Comparison of ENCODE assay signal across 8 mouse cellular contexts in genomic region chr2:93045818-93046508, GRCm38 (mm10). TPM values are rescaled to one million over a fixed set of nuclear protein-coding genes. Genes with fewer than 3 reads are reported as not detected.
DNase-seq lines count a peak whose midpoint lies in the region; ATAC-seq and TF ChIP-seq lines count a peak whose summit lies in the region.

Gene Prdm11, minus strand, starts transcription at chr2:93046167.

- H3K4me1 ChIP-seq in cerebellum, adult 2 months (ENCODE audit: control insufficient read depth, insufficient read depth, low read length) = peaks cover 8% of the 10 kb centered on the region
- peaks cover 55% of the 10 kb centered on the region for H3K4me1 ChIP-seq in hindbrain, embryonic 10.5 days (replicated peaks)
- H3K4me1 ChIP-seq in midbrain, embryonic 10.5 days = peaks cover 51% of the 10 kb centered on the region

- ATAC-seq in common myeloid progenitor, adult 5-6 weeks (replicated peaks; ENCODE audit: low read depth, poor library complexity, severe bottlenecking) = peak; percentile 15; the same call in 1 of the 2 replicates

- no peak for DNase-seq in cerebellum, adult 2 months
- DNase-seq in cerebellum, adult 9-11 months = no peak
- peak; percentile 66 for DNase-seq in hindbrain, embryonic 10.5 days (ENCODE audit: low spot score)
- DNase-seq in left cerebral cortex, postnatal 14 days (ENCODE audit: low spot score in 2 of 2) = peak in 1 of 2 experiments; percentile 26
- peak; percentile 73 for DNase-seq in midbrain, embryonic 10.5 days (ENCODE audit: low spot score)
- DNase-seq in thymus, postnatal 25 days = peak; percentile 64

- intact Hi-C loops in left cerebral cortex, postnatal 14 days (cut with DNase I) = loop anchor here (5.0 kb wide), 1 partner anchor 139 kb away; no protein-coding TSS in a partner anchor

- H3K36me3 ChIP-seq in C2C12 (ENCODE audit: control insufficient read depth, insufficient read depth) = no peaks in the 10 kb centered on the region
- H3K36me3 ChIP-seq in hindbrain, embryonic 10.5 days = no peaks in the 10 kb centered on the region
- no peaks in the 10 kb centered on the region for H3K36me3 ChIP-seq in midbrain, embryonic 10.5 days

- H3K27me3 ChIP-seq in cerebellum, adult 2 months (ENCODE audit: control insufficient read depth, insufficient read depth, low read length) = no peaks in the 10 kb centered on the region
- H3K27me3 ChIP-seq in C2C12 (ENCODE audit: control insufficient read depth, insufficient read depth, insufficient read length) = no peaks in the 10 kb centered on the region
- H3K27me3 ChIP-seq in hindbrain, embryonic 10.5 days (ENCODE audit: insufficient read depth, poor library complexity, severe bottlenecking) = peaks cover 14% of the 10 kb centered on the region
- H3K27me3 ChIP-seq in midbrain, embryonic 10.5 days (ENCODE audit: low read depth, poor library complexity, severe bottlenecking) = peaks cover 29% of the 10 kb centered on the region

- H3K79me2 ChIP-seq in C2C12 (ENCODE audit: control insufficient read depth, insufficient read depth) = no peaks in the 10 kb centered on the region

- peak within 1 kb of the TSS; percentile 96 for H3K4me3 ChIP-seq in cerebellum, adult 2 months (replicated peaks; ENCODE audit: insufficient read depth, low read depth, low read length)
- peak within 1 kb of the TSS; percentile 51 for H3K4me3 ChIP-seq in C2C12 (ENCODE audit: insufficient read depth, poor library complexity, severe bottlenecking)
- H3K4me3 ChIP-seq in hindbrain, embryonic 10.5 days = peak within 1 kb of the TSS; percentile 73
- peak within 1 kb of the TSS; percentile 83 for H3K4me3 ChIP-seq in midbrain, embryonic 10.5 days

- no peaks in the 10 kb centered on the region for H3K9me3 ChIP-seq in hindbrain, embryonic 10.5 days
- no peaks in the 10 kb centered on the region for H3K9me3 ChIP-seq in midbrain, embryonic 10.5 days (replicated peaks)

- H3ac ChIP-seq in C2C12 (ENCODE audit: control insufficient read depth, insufficient read length, low read depth) = peak within 1 kb of the TSS; percentile 97

- TF ChIP-seq CTCF in cerebellum, adult 2 months (IDR thresholded peaks at IDR 0.05; ENCODE audit: borderline replicate concordance, insufficient read depth, low read depth, low read length) = no peak
- TF ChIP-seq CTCF in C2C12 (IDR thresholded peaks at IDR 0.05; ENCODE audit: control insufficient read depth, insufficient read depth, insufficient read length) = no peak

- WGBS in cerebellum, adult 2 months = 1% methylated on average over 90 of the region's 90 CpGs
- WGBS in hindbrain, embryonic 10.5 days = 1% methylated on average over 90 of the region's 90 CpGs
- WGBS in midbrain, embryonic 10.5 days = under 1% methylated on average over 90 of the region's 90 CpGs

- H3K79me3 ChIP-seq in C2C12 (ENCODE audit: low read depth) = peaks cover 2% of the 10 kb centered on the region

- no peak for TF ChIP-seq POLR2A in cerebellum, adult 2 months (IDR thresholded peaks at IDR 0.05; ENCODE audit: borderline replicate concordance, insufficient read depth, low read length)

- H3K27ac ChIP-seq in cerebellum, adult 2 months (ENCODE audit: insufficient read depth, low read length) = peak within 1 kb of the TSS; percentile 92
- peak within 1 kb of the TSS; percentile 99 for H3K27ac ChIP-seq in hindbrain, embryonic 10.5 days
- H3K27ac ChIP-seq in midbrain, embryonic 10.5 days (replicated peaks) = peak within 1 kb of the TSS; percentile 97

TF ChIP-seq in C2C12, 6 proteins besides CTCF, POLR2A, EP300 and RAD21:
- TF ChIP-seq MAX (IDR thresholded peaks at IDR 0.05) (no peak), USF1 (IDR thresholded peaks at IDR 0.05; ENCODE audit: low read depth) (no peak), MYOD1 (IDR thresholded peaks at IDR 0.05; ENCODE audit: control insufficient read depth, insufficient read length, low read depth) (no peak)

RNA-seq across cellular contexts. Expression of gene Prdm11, which starts in this region (rescaled TPM):
- polyA plus RNA-seq in cerebellum, adult 2 months (2012; rRNA removed) = 10.3 and 11.3 TPM in 2 replicates
- polyA plus RNA-seq in C2C12 (2012; fragmentation: generic; extraction: Trizol) = 2.7 TPM
- 6.1 and 9.2 TPM in 2 replicates for total RNA-seq in common myeloid progenitor, adult 5-6 weeks (2017)
- 2.1 and 2.3 TPM in 2 replicates for polyA plus RNA-seq in hindbrain, embryonic 10.5 days (2016; fragmentation: Nextera tagmentation; extraction: Ambion mirVana)
- total RNA-seq in left cerebral cortex, postnatal 14 days (2021) = 10 to 100 TPM; 26.7 to 29.3 TPM
- polyA plus RNA-seq in midbrain, embryonic 10.5 days (2016; fragmentation: Nextera tagmentation; extraction: Ambion mirVana) = 1.5 and 1.7 TPM in 2 replicates

Comparison
In these comparisons a context has a peak if more than half of its experiments do, and no peak if none do; other contexts are left out.
1. DNase-seq: peak in hindbrain, embryonic 10.5 days (single experiment), midbrain, embryonic 10.5 days (single experiment) and thymus, postnatal 25 days (single experiment); none in cerebellum, adult 2 months (0 of 2) and cerebellum, adult 9-11 months (single experiment).
2. Peak in every context shown above with its lines, with median percentiles within 50 percentile points of each other: H3K27ac ChIP-seq and H3K4me3 ChIP-seq.